Mouse (Mus musculus): ENCODE data around the gene Rbp3.
A peak's percentile ranks its signal among the peaks of the same experiment; 100 is the strongest.

Rbp3 gene

DNA sequence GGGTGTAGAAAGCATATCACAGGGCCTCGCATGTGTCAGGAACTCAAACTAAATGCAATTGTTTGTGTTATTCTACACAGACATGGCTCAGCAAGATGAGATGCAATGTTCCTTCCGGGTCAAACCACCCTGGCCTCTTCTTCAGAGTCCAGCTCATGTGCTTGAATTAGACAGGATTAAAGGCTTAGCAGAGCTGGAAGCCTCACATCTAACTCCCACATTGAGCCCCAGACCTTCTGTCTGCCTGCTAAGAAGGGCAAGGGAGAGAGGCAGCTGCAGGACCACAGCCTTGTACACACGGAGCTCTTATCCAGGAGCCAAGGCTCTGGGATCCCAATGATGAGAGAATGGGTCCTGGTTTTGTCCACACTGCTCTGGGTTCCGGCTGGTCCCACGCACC lies at the start of gene Rbp3:
Rbp3 (plus strand) TSS at position 243 of the 400 bp plus-strand sequence.
- no peak for DNase-seq (ENCODE audit: low spot score in 2 of 2)

DNA sequence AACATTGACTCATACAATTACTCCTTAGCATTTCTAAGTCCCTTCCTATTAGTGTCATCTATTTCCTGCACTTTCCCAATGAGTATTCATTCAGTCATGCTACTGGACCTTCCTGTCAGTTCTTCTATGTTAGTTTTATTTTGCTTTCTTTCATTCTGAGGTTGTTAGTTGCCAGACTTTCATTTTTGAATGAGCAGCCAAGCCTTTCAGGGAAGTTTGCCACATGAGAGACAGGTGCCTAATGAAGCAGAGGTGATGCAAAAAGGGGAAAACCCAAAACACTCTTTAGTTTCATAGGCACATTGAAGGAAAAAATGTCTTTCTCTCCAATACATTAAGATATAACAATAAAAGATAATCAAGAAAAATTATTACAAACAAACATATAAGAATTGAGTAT lies 49.0 kb upstream of the Rbp3 start:
- no peak for DNase-seq (ENCODE audit: low spot score in 2 of 2)

DNA sequence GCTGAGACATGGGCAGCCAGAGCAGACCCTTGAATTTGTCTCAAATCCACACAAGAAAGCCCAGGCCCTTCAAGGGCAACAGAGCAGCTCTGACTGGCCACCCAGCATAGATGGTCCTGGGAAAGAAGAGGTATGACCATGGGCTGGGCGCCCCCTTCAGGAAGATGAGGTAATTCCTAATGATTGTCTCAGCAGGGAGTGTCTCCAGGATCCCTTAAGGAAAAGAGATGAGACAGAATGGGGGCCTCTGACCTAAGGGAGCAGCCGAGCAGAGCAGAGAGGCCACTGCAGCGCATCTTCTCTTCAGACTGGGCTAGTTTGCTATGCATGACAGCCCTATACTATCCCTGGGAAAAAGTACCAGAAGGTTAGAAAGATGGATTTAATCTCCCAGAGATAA lies 40.1 kb upstream of the Rbp3 start:
- DNase-seq (ENCODE audit: low spot score in 2 of 2) = no peak

DNA sequence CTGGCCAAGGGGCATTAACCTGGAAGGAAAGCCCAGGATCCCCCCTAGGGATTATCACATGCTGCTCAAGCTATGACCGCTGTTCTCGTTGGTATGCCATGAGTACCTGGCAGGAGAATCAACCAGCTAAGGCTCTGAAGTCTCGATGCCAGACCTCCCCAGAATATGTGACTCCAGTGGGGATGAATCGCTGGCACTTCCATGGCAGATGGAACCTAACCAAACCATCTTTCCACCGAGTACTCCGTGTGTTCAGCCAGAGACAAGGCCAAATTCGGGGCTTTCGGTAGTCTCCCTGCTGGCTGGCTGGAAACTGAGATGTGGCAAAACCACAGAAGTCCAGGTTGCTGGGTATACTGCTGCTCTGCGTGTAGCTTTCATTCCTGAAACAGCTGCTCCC lies 39.6 kb upstream of the Rbp3 start:
- no peak for DNase-seq (ENCODE audit: low spot score in 2 of 2)

DNA sequence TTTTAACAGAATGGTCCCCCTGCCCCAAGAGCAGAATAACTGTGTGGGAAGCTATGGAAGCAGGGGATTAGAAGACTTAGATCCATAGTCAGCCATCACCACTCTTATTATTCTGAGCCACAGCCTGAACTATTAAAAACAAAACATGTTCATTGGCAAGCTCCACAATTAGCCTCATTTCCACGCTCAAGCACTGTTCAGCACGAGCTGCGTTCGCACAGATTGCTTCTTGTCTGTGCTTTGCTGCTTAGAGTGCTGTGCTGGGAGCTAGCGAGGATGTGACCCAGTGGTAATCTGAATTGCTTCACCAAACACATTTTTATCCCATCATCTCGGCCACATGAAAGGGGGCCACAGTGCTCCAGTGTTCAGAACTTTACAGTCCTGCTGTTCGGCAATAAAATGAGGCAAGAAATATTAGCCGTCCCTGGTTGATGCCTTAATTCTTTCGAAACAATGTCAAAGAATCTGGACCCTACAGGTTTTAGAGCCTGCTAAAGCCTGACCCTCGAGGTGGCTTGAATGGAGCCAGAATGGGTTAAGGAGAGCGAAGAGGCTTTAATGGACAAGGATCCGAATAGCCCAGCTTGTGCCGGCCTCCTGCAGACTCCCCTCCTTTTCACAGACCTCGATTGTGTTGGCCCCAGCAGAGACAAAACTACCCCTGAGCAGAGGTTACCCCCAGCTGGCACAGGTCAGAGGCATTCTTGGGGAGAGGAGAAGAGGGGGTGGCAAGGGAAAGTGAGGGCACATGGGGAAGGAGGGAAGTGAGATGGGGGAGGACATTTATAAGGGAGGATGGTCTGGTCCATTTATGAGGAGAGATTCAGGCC lies 32.9 kb upstream of the Rbp3 start:
- peak in 1 of 2 experiments; percentile 31 for DNase-seq (ENCODE audit: low spot score in 2 of 2)

DNA sequence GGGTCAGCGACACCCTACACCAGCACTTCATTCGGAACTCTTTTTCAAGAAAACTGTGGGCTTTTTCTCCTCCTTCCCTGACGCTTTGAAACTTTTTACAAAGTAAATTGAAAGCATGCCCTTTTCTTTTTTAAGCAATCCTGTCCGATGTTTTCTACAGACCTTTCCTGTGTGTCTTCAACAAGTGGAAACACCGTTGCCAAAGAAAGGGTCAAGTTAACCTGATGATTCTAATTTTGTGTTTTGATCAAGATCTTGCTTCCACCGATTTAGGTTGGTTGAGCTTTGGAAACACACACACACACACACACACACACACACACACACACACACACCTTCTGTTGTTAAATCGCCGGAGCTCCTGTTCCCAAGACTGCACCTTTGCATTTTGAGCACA lies 31.0 kb upstream of the Rbp3 start:
- DNase-seq (ENCODE audit: low spot score in 2 of 2) = no peak

DNA sequence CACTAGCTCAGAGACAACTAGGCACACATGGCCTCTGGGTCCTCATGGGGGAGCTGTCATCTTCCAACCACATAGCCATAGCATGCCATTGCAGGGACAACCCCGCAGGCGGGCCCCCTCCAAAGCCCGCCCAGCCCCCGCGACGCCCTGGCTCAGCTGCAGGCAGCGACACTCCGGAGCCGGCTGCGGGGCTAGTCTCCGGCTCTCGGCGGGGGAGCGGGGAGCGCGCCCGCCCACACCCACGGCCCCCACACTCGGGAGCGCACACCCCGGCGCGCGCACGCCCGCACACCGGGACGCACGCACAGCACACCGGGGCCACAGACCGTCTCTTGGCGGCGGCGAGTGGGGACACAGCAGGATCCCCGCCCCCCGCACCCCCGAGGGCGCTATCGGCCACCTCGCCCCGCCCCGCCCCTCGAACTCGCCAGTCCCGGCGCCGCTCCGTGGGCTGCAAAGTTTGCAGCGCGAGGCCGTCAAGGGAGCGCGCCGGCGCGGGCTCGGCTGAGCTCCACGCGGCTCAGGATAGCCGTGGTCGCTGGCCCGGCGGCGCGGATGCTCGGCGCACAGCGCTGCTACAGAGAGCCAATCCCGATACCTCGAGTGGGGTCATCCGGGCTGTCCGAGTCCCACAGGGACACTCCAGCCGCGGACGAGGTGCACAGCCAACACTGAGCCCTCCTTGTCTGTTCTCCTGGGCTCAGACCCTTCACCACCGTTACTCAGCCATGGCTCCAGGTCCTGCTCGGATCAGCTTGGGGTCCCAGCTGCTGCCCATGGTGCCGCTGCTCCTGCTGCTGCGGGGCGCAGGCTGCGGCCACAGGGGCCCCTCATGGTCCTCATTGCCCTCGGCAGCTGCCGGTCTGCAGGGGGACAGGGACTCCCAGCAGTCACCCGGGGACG lies 30.4 kb upstream of the Rbp3 start, which contains the start of gene Gdf10:
Gdf10 (plus strand) TSS at position 420 of the 903 bp plus-strand sequence.
- peak; percentile 25 to 37 for DNase-seq (ENCODE audit: low spot score in 2 of 2)

DNA sequence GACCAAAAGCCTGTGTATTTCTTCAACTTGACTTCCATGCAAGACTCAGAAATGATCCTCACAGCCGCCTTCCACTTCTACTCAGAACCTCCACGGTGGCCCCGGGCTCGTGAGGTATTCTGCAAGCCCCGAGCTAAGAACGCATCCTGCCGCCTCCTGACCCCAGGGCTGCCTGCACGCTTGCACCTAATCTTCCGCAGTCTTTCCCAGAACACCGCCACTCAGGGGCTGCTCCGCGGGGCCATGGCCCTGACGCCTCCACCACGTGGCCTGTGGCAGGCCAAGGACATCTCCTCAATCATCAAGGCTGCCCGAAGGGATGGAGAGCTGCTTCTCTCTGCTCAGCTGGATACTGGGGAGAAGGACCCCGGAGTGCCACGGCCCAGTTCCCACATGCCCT lies 21.9 kb upstream of the Rbp3 start:
- no peak for DNase-seq (ENCODE audit: low spot score in 2 of 2)

DNA sequence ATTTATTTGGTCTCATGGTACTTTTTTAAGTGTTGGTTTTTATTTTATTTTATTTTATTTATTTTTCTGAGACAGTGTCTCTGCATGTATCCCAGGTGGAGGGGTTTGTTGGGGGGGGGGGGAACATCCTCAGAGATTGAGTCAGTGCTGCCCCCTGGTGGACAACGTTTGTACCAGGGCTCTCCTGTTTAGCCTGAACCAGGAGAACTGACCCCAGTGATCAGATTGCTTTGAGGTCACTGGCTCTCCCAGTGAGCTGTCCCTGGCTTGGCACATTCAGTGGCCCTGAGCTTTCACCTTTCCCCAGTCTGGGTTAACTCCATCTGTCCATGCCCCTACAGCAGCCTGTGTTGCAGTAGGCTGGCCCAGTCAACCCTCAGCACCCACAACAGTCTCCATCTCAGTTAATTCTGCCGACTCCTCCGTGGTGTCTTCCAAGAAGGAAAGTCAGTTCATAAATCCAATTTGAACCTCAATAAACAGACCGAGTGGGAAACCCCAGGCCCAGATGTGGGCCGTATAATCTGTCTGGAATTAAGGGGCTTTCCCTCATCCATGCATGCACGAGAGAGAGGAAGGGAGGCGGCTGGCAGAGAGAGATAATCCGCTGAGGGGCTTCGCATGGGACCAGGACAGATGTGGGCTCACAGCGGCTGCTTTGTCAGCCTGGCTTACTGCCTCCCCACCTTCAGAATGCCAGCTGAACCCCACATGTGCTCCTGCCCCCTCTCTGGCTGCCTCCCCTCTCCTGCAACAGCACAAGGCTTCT lies 20.7 kb upstream of the Rbp3 start:
- DNase-seq (ENCODE audit: low spot score in 2 of 2) = peak in 1 of 2 experiments; percentile 26

DNA sequence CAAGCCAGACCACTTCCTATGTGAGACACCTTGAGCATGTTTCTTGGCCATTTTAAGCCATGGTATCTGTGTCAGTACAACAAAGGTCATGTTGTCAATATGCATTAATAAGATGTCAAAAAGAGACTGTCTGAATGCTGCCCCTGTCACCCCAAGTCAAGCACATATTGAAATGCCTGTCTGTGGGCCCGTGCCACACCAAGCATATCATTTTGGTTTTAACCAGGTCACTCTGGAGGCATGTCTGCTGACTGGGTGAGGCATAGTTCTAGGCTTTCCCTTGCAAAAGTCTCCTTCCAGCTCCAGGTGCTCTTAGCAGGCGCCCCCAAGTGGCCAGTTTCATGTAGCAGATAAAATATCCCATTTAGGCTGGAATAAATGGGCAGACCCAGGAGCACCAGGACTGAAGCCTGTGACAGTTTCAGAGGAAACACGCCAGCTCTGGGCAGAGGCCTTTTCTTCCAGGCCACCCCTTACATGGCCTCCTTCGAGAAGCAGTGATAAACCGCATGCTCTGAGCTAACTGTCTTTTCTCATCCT lies 20.0 kb upstream of the Rbp3 start:
- DNase-seq (ENCODE audit: low spot score in 2 of 2) = peak; percentile 30 to 38

DNA sequence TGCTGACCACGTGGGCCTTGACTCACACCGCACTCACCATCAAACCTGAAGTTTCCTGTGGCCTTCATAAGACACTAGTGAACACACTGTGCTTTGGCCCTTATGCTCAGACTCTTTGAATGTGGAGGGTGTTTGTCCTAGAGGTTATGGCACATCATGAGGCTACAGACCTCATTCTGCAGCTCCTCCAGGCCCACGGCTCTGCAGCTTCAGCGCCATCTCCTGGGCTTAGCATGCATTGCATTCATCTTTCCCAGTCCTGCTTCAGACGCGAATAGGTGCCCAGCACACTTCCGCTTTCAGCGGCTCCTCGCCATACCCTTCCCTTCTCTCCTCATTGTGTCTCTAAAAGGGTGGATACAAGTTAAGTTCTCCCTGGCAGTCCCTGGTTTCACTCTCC lies 14.7 kb upstream of the Rbp3 start:
- peak; percentile 21 to 34 for DNase-seq (ENCODE audit: low spot score in 2 of 2)

DNA sequence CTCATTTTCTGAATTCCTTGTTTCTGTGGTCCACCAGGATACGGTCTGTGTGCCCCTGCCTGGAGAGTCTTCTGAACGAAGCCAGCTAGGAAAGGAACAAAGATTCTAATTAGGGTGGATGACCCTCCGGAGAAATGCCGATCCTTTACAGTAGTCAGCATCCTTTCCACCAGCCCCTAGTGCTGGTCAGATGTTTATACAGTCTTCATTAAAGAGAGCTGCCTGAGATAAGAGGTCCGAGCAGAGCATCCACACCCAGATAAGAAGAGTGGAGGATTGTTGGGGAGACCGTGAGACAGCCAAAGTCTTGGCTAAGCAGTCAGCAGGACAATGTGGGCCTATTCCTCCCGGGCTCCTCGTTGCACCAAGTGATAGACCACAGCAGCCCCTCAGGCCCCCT lies 13.1 kb upstream of the Rbp3 start, which contains the start of gene Gdf2:
Gdf2 (plus strand) TSS at position 301 of the 400 bp plus-strand sequence.
- DNase-seq (ENCODE audit: low spot score in 2 of 2) = no peak

DNA sequence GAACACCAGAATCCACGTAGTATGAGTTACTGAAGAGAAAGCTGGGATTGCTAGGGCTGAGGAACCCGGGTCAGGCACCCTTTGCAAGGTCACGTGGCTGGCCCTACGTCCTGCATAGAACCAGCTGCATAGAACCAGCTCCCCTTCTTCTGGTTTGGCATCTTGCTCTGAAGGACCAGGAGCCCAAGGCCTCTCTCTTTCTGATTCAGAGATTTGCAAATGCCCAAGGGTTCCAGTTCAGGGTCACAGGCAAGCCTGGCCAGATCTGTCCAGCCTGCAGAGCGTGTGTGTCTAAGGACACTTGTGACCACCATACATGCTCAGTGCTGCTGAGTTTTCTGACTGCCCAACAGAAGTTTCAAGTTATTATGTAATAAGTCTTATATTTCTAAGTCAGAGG lies 11.6 kb upstream of the Rbp3 start:
- DNase-seq (ENCODE audit: low spot score in 2 of 2) = no peak

DNA sequence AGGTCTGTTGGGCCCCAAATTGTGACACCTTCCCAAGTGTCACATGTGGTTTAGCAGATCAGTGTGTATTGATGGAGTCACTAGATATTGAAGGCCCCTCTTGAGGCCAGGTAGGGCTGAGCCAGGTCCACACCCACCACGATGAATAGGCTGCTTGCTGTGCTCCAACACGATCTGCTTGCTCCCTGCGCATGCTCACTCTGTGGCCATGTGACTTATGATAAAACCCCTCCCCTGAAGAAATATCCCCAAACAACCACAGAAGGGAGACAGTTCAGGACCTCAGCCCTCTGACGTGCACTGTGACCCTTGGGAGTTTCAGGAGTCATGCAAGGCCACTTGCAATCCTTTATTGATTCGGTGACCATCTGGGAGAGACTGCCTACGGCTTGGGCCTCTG lies 7.7 kb upstream of the Rbp3 start:
- no peak for DNase-seq (ENCODE audit: low spot score in 2 of 2)

DNA sequence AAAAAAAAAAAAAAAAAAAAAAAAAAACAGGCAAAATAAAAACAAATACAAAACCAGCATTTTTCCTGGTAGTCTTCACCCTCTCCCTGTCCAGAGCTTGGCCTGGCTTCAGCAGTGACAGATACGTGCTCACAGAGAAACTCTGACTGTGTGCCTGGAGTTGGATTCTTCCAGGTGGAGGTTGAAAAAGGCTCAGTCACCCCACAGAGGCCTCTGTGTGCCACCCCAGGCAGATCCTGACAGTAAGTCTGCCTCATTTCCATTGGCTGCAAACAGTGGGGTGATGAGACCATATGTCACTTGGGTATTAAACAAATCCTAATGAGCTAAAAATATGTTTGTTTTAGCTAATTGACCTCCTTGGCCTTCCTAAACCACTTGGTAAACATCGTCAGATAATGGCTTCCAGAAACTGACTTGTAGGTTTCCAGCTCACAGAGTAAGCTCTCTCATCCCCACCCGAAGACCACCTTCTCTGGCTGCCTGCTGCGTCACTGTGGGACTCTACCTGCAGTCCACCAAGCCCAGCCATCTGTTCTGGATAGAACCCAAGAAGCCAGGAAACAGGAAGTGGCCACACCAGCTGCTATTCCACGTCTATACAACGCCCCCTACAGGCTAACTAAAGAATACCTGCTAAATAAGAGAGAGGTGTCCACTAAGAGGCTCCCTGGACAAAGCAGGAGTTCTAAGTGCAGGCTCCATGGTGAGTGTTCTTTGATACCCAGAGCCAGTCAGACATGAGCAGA lies 1.4 kb upstream of the Rbp3 start:
- DNase-seq (ENCODE audit: low spot score in 2 of 2) = no peak

DNA sequence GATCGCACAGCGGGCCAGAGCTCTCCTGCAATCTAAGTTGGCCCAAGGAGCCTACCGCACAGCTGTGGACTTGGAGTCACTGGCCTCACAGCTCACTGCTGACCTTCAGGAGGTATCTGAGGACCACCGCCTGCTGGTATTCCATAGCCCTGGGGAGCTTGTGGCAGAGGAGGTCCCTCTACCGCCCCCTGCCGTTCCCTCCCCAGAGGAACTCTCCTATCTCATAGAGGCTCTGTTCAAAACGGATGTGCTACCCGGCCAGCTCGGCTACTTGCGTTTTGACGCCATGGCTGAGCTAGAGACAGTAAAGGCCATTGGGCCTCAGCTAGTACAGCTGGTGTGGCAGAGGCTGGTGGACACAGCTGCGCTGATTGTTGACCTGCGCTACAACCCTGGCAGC lies 2.3 kb downstream of the Rbp3 start:
- no peak for DNase-seq (ENCODE audit: low spot score in 2 of 2)

DNA sequence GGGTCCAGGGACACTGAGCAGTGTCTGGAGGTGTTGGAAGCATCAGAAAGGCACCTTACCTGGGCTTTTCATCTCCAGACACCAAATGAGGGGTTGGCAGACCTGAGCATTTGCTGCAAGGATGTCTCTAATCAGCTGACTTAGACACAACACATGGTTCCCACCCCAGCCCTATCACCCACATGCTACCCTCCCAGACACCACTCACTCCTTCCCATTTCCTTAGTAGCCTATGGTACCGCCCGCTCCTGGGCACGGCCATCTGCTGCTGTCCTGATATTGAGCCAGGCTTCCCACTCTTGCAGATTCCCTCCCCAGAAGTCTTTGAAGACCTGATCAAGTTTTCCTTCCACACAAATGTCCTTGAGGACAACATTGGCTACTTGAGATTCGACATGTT lies 4.4 kb downstream of the Rbp3 start:
- no peak for DNase-seq (ENCODE audit: low spot score in 2 of 2)

DNA sequence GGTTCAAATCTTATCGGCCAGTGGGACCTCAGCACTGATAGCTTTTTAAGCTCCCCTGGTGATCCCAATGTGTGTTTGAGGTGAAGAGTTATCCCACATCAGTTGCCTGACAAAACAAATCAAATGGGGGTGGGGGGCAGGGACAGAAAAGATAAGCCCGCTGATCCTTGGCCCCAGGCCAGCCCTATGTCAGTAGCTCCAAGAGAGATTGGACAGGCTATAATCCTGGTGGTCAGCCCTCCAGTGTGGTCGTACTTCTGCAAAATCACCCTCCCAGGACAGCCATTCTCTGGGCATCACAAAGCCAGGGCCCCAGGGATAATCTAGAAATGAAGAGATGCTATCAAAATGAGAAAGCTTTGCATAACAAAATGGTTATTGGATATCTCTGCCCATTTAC lies 5.0 kb downstream of the Rbp3 start:
- no peak for DNase-seq (ENCODE audit: low spot score in 2 of 2)

DNA sequence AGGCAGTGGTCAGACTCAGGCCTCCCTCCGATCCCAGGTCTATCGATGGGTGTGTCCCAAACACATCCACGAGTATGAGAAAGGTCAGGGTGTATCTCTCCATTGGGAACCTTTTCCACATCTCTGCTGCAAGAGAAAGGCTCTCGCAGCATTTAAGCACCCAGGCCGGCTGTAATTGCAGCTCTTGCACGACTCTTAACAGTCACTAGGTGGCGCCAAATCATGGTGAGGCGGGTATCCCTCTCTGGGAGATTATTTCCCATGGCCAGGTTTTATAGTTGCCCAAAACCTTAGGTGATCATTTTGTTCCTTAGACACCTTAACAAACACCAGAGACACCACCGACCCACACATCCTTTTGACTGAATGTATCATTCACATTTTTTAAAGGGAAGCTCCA lies 5.5 kb downstream of the Rbp3 start:
- peak in 1 of 2 experiments; percentile 32 for DNase-seq (ENCODE audit: low spot score in 2 of 2)

DNA sequence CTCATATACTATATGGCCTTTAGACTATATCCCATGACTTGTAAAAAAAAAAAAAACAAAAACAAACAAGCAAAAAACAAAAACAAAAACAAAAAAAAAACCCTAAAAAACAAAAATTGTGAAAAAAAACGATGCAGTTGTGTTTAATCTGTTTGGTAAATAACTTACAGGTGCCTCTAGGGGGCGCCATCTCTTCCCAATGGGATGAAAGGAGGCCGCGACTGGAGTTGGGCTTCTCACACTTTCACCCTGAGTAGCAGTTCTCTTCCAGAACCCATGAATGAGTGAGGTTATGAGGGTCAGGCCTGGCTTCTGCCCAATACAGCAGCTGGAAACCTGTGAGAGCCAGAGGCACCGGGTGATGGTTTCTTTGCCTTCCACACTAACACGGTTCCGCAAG lies 11.9 kb downstream of the Rbp3 start:
- no peak for DNase-seq (ENCODE audit: low spot score in 2 of 2)

DNA sequence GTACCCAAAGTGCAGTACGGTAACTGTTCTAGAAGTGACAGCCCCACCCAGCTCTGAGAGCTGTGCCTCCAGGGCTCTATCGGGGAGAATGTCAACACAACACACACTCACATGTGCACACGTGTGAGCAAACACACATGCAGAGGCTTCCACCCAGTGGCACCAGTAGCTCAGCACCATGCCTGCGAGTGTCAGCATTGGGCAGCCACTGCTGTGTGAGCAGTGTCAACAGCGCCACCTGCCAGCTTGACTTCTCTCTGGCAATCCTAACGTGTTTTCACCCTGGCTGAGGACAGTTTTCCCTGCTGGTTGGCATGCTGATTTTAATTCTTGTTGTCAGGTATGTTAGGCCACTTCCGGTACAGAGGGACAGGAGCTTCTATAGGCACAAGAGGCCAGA lies 18.9 kb downstream of the Rbp3 start:
- DNase-seq (ENCODE audit: low spot score in 2 of 2) = no peak

All from right cerebral cortex, postnatal 36 days (tissue).